Mouse (Mus musculus) heart, adult 2 months (tissue): ENCODE results near the gene Celf6.
A peak's percentile ranks its signal among the peaks of the same experiment; 100 is the strongest.

Experiments
- CTCF ChIP-seq: fragments of 200-600 bp; IDR thresholded peaks from 2 replicates; pipeline ENCODE4 v1.8.1; 2022; ENCODE audit warnings: antibody characterized with exemption, mild to moderate bottlenecking, moderate library complexity
- EP300 ChIP-seq: fragments of 200-500 bp; IDR thresholded peaks from 2 replicates; pipeline ENCODE4 v1.6.1; 2011; ENCODE audit warnings: low read depth, low read length, control low read depth; ENCODE audit not compliant: insufficient read depth

GRCm38 (mm10) chr9:59565600-59565999, 12.1 kb upstream of the Celf6 start:
- TF ChIP-seq CTCF (peak; percentile 96), EP300 (peak; percentile 66; the same call in 1 of the 2 replicates)
